In the genomic region with DNA sequence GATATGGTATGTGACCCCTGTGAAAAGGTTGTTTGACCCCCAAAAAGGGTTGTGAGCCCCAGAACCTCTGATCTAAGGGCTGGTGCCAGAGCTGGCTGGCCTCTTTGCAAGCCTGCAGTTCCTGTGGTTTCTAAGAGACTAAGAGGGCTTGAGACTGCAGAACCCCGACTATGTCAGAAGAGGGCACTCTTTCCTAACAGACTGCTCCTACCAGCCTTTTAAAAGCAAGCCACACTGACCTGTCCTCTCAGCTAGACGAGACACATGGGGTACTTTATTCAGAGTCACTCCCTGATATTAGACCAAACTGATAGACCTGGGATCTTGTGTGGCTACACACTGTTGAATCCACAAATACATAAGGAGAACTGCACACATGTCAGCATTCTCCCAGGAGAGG, we compare ENCODE assay signal across 8 mouse cellular contexts. TPM values are rescaled to one million over a fixed set of nuclear protein-coding genes. Genes with fewer than 3 reads are reported as not detected.
A peak's percentile ranks its signal among the peaks of the same experiment; 100 is the strongest.
DNase-seq lines count a peak whose midpoint lies in the region; ATAC-seq and TF ChIP-seq lines count a peak whose summit lies in the region.

No protein-coding gene starts in this region.

- H3K27ac ChIP-seq in liver, adult 2 months (replicated peaks; ENCODE audit: insufficient read depth, low read depth, low read length) = no peak overlapping the region

- H3K9ac ChIP-seq in liver, adult 2 months (ENCODE audit: low read depth, low read length) = no peak overlapping the region

- 0% methylated on average over 2 of the region's 2 CpGs for WGBS in liver, adult 2 months

- no peaks in the 10 kb centered on the region for H3K27me3 ChIP-seq in liver, adult 2 months (ENCODE audit: control insufficient read depth, insufficient read depth, low read length)

- DNase-seq in liver, adult 2 months (ENCODE audit: extremely low read depth, low read depth, low spot score) = peak; percentile 37
- no peak for DNase-seq in liver
- DNase-seq in Muller cell, postnatal 12 days (ENCODE audit: inconsistent ontology term) = peak; percentile 83
- DNase-seq in cerebellum, postnatal 25 days = peak; percentile 10 to 40
- peak; percentile 64 to 72 for DNase-seq in left cerebral cortex, postnatal 14 days (ENCODE audit: low spot score in 2 of 2)
- DNase-seq in retina, postnatal 7 days (ENCODE audit: low read depth, low spot score) = peak; percentile 46

- H3K36me3 ChIP-seq in liver, adult 2 months (ENCODE audit: control insufficient read depth, insufficient read depth, low read length) = no peaks in the 10 kb centered on the region

- H3K79me2 ChIP-seq in liver, adult 2 months (ENCODE audit: control insufficient read depth, insufficient read depth, low read length) = no peaks in the 10 kb centered on the region

- peak; percentile 84 to 86 for ATAC-seq in hematopoietic stem cell, adult 5-6 weeks (replicated peaks in 1 of 2; ENCODE audit: insufficient read depth in 1 of 2, low FRiP score in 2 of 2, low TSS enrichment in 1 of 2, low read depth in 1 of 2, poor library complexity in 2 of 2, severe bottlenecking in 2 of 2)
- ATAC-seq in activated CD4-positive, CD25-positive, alpha-beta regulatory T cell, adult 4 months = no peak

- intact Hi-C loops in left cerebral cortex, postnatal 14 days (cut with DNase I) = loop anchor here (2.0 kb wide), 2 partner anchors 259 to 319 kb away; no protein-coding TSS in a partner anchor

- TF ChIP-seq CTCF in liver, adult 2 months (IDR thresholded peaks at IDR 0.05; ENCODE audit: low read depth, low read length) = peak; percentile 49

- no peak overlapping the region for H3K4me3 ChIP-seq in liver, adult 2 months (ENCODE audit: insufficient read depth, low read depth, low read length)

- TF ChIP-seq POLR2A in liver, adult 2 months (IDR thresholded peaks at IDR 0.05; ENCODE audit: extremely low read depth, insufficient read depth, low read length) = no peak

- H3K4me1 ChIP-seq in liver, adult 2 months (ENCODE audit: control insufficient read depth, insufficient read depth, low read length) = no peaks in the 10 kb centered on the region

RNA-seq across cellular contexts. Expression of a gene that starts 19.9 kb away (rescaled TPM):
- total RNA-seq in liver, adult 2 months (2014; rRNA removed) = 0.09 and 0.20 TPM in 2 replicates
- 0.07 TPM in 1 of 2 replicates, not detected in the other for polyA plus RNA-seq in liver, adult 2 months (2012; rRNA removed)
- total RNA-seq in hematopoietic stem cell, adult 5-6 weeks (2017) = not detected in 2 replicates
- total RNA-seq in left cerebral cortex, postnatal 14 days (2021) = 10 to 100 TPM; 31.0 to 34.3 TPM
- not detected for polyA plus RNA-seq in activated CD4-positive, CD25-positive, alpha-beta regulatory T cell, adult 4 months (2017; shearing (Covaris generic))

Comparison
In these comparisons a context has a peak if more than half of its experiments do, and no peak if none do; other contexts are left out.
1. RNA of a gene that starts 19.9 kb away (total RNA-seq): 31.0 to 34.3 TPM in left cerebral cortex, postnatal 14 days; 0.09 to 0.20 TPM in liver, adult 2 months and not detected in hematopoietic stem cell, adult 5-6 weeks; every median in the first group is over 10 times any median in the second.